Mouse (Mus musculus) right cerebral cortex, adult 18-20 months (tissue): ENCODE measurements at regions not wholly inside any gene's neighbourhood (a gene's known extent, or its start where the extent isn't known, plus 50 kb on each side); places are given as distances from the start of the nearest gene placed in this dataset.
"Not testable (repeated sequence)": the region's sequence is repeated elsewhere in the genome, so short reads cannot be mapped to it uniquely, and the experiment has no call there.

Source experiments
- DNase-seq: peaks from one replicate; pipeline ENCODE4 v3.0.0; 2022; ENCODE audit warnings: mixed read lengths

- no peak for DNase-seq
Measured at GRCm38 (mm10) chr1:194565574-194565973, 52.4 kb upstream of the Plxna2 start.

- DNase-seq: no peak
Measured at GRCm38 (mm10) chr1:194563946-194564345, 54.1 kb upstream of the Plxna2 start.

GRCm38 (mm10) chr1:194561098-194561497 is 56.9 kb upstream of the Plxna2 start:
- no peak for DNase-seq

GRCm38 (mm10) chr1:194548661-194549060 is 69.4 kb upstream of the Plxna2 start:
- no peak for DNase-seq

GRCm38 (mm10) chr1:194548243-194548642 is 69.8 kb upstream of the Plxna2 start:
- DNase-seq: no peak

- no peak for DNase-seq
Measured at GRCm38 (mm10) chr1:194540923-194541322, 77.1 kb upstream of the Plxna2 start.

GRCm38 (mm10) chr1:194527342-194528165 is 90.5 kb upstream of the Plxna2 start:
- DNase-seq: no peak

- no peak for DNase-seq
Measured at GRCm38 (mm10) chr1:194524976-194525375, 93.0 kb upstream of the Plxna2 start.

GRCm38 (mm10) chr1:194521216-194521615 is 96.8 kb upstream of the Plxna2 start:
- DNase-seq: no peak

- no peak for DNase-seq
Measured at GRCm38 (mm10) chr1:194519509-194520220, 98.4 kb upstream of the Plxna2 start.

GRCm38 (mm10) chr1:194516136-194516535 is 101.9 kb upstream of the Plxna2 start:
- DNase-seq: no peak

GRCm38 (mm10) chr1:194508314-194508713 is 109.7 kb upstream of the Plxna2 start:
- DNase-seq: no peak

- DNase-seq: no peak
Measured at GRCm38 (mm10) chr1:194505826-194506225, 112.2 kb upstream of the Plxna2 start.

- DNase-seq: no peak
Measured at GRCm38 (mm10) chr1:194504207-194504606, 113.8 kb upstream of the Plxna2 start.

GRCm38 (mm10) chr1:194503517-194503916 is 114.5 kb upstream of the Plxna2 start:
- DNase-seq: no peak

- no peak for DNase-seq
Measured at GRCm38 (mm10) chr1:194496424-194496823, 121.6 kb upstream of the Plxna2 start.

- no peak for DNase-seq
Measured at GRCm38 (mm10) chr1:194491111-194491510, 126.9 kb upstream of the Plxna2 start.

- DNase-seq: no peak
Measured at GRCm38 (mm10) chr1:194488126-194488525, 129.9 kb upstream of the Plxna2 start.

GRCm38 (mm10) chr1:194482717-194483059 is 135.3 kb upstream of the Plxna2 start:
- DNase-seq: no peak

GRCm38 (mm10) chr1:194482001-194482716 is 135.9 kb upstream of the Plxna2 start:
- DNase-seq: no peak

GRCm38 (mm10) chr1:194471281-194471680 is 146.7 kb upstream of the Plxna2 start:
- DNase-seq: not testable (repeated sequence)

GRCm38 (mm10) chr1:194452480-194452879 is 165.5 kb upstream of the Plxna2 start:
- peak; percentile 31 for DNase-seq

GRCm38 (mm10) chr1:194443681-194444080 is 174.3 kb upstream of the Plxna2 start:
- DNase-seq: no peak

GRCm38 (mm10) chr1:194437301-194437700 is 180.7 kb upstream of the Plxna2 start:
- no peak for DNase-seq
